Mouse (Mus musculus): Measurements from ENCODE around the gene Mfsd6l. TPM values are rescaled to one million over a fixed set of nuclear protein-coding genes. Genes with fewer than 3 reads are reported as not detected.

Gene Mfsd6l
- total RNA-seq, 2 experiments from 2014 or later: 0.23 TPM; not detected in 1

DNA sequence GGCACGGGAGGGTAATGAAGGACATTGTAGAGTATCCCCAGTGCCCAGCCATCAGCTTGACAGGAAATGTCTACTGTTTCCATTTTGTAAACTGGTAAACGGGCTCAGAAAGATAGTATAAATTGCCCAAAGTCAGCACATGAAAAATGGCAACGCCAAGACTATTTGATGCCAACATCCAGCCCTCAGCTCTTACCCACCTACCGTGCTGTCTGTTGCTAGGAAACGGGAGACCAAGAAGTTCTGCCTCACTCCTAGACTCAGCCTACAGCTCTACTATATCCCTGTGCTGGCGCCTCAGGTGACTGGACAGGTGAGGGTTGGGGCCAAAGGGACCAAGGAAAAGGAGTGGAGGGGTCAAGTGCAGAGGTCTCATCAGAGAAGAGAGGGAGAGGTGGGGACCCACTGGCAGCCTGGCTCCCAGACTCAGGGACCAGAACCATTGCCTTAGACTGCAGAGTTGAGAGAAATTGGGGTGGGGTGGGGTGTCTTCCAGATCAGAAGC is 22.0 kb upstream of the Mfsd6l start:
- DNase-seq (ENCODE audit: low spot score in 2 of 2): no peak
- no peak for TF ChIP-seq CTCF (conservative IDR thresholded peaks at IDR 0.05)
- no peak overlapping the region for H3K4me3 ChIP-seq
- no peak overlapping the region for H3K27ac ChIP-seq

DNA sequence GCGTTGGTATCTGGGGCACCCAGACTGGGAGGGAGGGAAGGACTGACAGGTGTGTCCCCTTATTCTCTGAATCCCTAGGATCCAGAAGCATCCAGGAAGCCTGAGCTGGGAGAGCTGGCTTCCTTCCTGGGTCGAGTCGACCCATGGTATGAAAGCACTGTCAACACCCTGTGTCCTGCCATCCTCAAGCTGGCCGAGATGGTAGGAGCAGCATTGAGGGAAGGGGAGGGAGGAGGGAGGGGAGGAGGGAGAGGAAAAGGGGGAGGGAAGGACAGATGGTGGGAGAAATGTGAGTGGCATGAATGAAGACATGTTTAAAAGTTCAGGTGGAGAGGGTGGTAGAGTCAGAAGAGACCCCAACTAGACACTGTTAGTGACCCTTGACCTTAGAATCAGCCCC is 20.0 kb upstream of the Mfsd6l start:
- H3K4me3 ChIP-seq: no peak overlapping the region
- TF ChIP-seq CTCF (conservative IDR thresholded peaks at IDR 0.05): no peak
- H3K27ac ChIP-seq: peak overlapping the region; percentile 61; the same call in 1 of the 2 replicates
- DNase-seq (ENCODE audit: low spot score in 2 of 2): no peak

DNA sequence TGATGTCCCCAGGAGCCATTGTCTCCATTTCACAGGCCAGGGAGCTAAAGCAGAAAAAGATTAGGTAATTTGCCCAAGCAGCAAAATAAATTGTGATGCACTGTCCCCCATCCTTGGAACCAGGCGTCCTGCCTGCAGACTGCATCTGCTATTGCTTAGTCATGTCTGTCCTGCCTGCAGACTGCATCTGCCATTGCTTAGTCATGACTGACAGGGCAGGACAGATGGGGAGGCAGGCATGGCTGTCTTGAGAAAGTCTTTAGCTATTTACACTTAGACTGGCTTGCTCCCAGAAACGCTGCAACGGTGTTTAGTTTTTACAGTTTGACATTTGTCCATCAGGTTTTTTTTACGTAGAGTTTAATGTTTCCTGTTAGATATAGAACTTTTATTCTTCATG is 19.5 kb upstream of the Mfsd6l start:
- H3K4me3 ChIP-seq: no peak overlapping the region
- peak; percentile 49 to 73 for DNase-seq (ENCODE audit: low spot score in 2 of 2)
- peak overlapping the region; percentile 61 for H3K27ac ChIP-seq
- no peak for TF ChIP-seq CTCF (conservative IDR thresholded peaks at IDR 0.05)

DNA sequence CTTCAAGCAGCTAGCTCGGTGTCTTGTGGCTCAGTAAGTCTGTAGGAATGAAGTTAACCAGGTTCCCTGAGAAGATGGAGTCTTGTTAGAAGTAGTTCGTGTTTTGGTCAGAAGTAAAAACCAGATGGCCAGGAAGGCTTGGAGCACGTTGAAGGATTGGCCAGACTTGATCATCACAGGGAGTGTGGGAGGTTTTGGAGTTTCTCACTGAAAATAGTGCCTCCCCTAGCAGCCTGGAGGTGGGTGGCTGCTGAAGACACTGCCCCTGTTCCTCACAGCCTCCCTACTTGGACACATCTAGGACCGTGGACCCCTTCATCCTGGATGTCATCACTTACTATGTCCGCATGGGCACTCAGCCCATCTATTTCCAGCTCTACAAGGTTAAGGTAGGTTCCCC is 16.4 kb upstream of the Mfsd6l start:
- Histone ChIP-seq H3K4me3 (no peak overlapping the region), H3K27ac (no peak overlapping the region)
- DNase-seq (ENCODE audit: low spot score in 2 of 2): peak in 1 of 2 experiments; percentile 34
- no peak for TF ChIP-seq CTCF (conservative IDR thresholded peaks at IDR 0.05)

DNA sequence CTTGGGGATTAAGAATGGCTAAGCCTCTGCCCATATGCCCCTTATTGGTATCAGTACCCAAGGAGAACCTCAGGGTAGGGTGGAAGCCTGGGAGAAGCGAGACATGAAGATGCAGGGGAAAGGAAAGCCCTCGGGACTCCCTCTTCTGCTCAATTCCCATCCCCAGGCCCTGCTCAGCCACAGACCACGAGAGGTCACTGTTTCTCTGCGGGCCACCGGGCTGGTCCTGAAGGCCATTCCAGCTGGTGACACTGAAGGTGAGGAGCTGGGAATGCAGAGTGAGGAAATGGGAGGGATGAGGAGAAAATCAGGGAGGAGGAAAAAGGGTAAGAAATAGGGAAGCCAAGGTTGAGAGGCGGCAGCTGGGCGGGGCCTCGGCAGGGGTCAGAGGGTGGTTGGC is 11.4 kb upstream of the Mfsd6l start:
- DNase-seq (ENCODE audit: low spot score in 2 of 2): no peak
- Histone ChIP-seq H3K4me3 (no peak overlapping the region), H3K27ac (no peak overlapping the region)
- TF ChIP-seq CTCF (conservative IDR thresholded peaks at IDR 0.05): peak; percentile 71

GRCm38 (mm10) chr11:68545172-68545571 is 10.8 kb upstream of the Mfsd6l start:
- Histone ChIP-seq H3K27ac (no peak overlapping the region), H3K4me3 (no peak overlapping the region)
- no peak for TF ChIP-seq CTCF (conservative IDR thresholded peaks at IDR 0.05)
- DNase-seq (ENCODE audit: low spot score in 2 of 2): no peak

DNA sequence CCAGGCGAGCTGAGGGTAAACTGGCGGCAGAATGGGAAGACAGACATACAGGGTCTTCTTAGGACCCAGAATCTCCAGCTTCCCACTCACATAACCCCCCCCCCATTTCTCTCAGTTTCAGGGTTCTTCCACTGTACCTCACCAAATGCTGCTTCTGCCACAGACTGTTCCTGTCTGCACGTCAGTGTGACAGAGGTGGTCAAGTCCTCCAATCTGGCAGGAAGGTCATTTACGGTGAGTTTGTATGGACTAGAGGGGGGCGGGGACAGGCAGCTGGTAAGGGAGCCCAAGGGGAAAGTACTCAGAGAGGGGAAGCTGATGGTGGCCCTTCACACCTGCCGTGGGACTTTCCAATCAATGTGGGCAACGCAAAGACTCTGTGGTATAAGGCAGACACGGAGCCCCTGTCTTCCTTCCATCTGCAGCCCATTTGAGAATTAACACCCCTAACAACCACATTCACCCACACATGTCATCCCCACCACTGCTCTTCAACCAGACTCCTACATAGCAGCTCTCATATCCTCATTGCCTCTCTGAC is 10.2 kb upstream of the Mfsd6l start:
- DNase-seq (ENCODE audit: low spot score in 2 of 2): no peak
- no peak for TF ChIP-seq CTCF (conservative IDR thresholded peaks at IDR 0.05)
- Histone ChIP-seq H3K4me3 (no peak overlapping the region), H3K27ac (no peak overlapping the region)

DNA sequence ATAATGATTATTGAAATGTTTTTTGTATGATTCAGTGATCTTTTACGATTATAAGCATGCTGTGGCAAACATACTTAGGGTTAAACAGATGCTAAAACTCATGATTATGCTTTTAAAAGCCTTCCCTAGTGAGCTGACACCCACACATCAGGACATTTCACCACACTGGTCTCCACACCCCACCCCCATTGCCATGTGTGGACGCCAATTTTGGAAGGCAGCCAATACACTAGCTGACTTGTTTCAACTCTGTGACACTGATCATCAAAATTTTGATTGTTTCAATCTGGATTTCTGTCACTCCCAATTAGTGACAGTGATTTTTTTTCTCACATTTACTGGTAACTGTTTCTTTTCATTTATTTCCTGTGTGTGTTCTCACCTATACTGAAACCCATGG is 8.5 kb upstream of the Mfsd6l start:
- Histone ChIP-seq H3K4me3 (no peak overlapping the region), H3K27ac (no peak overlapping the region)
- no peak for DNase-seq (ENCODE audit: low spot score in 2 of 2)
- TF ChIP-seq CTCF (conservative IDR thresholded peaks at IDR 0.05): no peak

DNA sequence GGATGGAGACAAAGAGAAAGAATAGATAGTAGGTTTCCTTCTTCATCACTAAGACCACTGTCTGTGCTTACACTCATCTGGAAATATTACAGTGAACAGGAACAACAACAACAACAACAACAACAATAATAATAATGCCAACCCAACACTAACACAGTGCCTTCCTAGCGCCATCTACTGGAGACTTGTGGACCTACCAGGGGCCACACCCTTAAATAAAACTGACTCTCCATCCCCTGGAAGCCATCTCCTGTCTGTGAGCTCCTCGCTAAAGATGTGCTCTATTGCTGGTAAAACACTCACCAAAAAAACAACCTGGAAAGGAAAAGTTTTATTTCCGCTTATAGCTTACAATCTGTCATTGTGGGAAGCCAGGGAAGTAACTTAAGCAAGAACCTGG is 6.4 kb upstream of the Mfsd6l start:
- Histone ChIP-seq H3K27ac (no peak overlapping the region), H3K4me3 (no peak overlapping the region)
- TF ChIP-seq CTCF (conservative IDR thresholded peaks at IDR 0.05): peak; percentile 64
- no peak for DNase-seq (ENCODE audit: low spot score in 2 of 2)

GRCm38 (mm10) chr11:68550358-68550757 is 5.6 kb upstream of the Mfsd6l start:
- no peak overlapping the region for H3K4me3 ChIP-seq
- no peak for TF ChIP-seq CTCF (conservative IDR thresholded peaks at IDR 0.05)
- H3K27ac ChIP-seq: no peak overlapping the region
- DNase-seq (ENCODE audit: low spot score in 2 of 2): no peak

GRCm38 (mm10) chr11:68553981-68554471 is 2.0 kb upstream of the Mfsd6l start:
- peak; percentile 74 for TF ChIP-seq CTCF (conservative IDR thresholded peaks at IDR 0.05)
- H3K4me3 ChIP-seq: no peak overlapping the region
- H3K27ac ChIP-seq: no peak overlapping the region
- peak in 1 of 2 experiments; percentile 36 for DNase-seq (ENCODE audit: low spot score in 2 of 2)

GRCm38 (mm10) chr11:68559546-68559945 is 3.6 kb downstream of the Mfsd6l start:
- H3K27ac ChIP-seq: no peak overlapping the region
- peak; percentile 68 for TF ChIP-seq CTCF (conservative IDR thresholded peaks at IDR 0.05)
- no peak for DNase-seq (ENCODE audit: low spot score in 2 of 2)
- no peak overlapping the region for H3K4me3 ChIP-seq

- no peak overlapping the region for H3K4me3 ChIP-seq
- DNase-seq (ENCODE audit: low spot score in 2 of 2): no peak
- TF ChIP-seq CTCF (conservative IDR thresholded peaks at IDR 0.05): no peak
- no peak overlapping the region for H3K27ac ChIP-seq
Measured at GRCm38 (mm10) chr11:68561957-68562950, 6.3 kb downstream of the Mfsd6l start.

Data from layer of hippocampus, adult 2 months (tissue).